Mouse (Mus musculus): ENCODE measurements around the gene Syde2.

Syde2 gene

DNA sequence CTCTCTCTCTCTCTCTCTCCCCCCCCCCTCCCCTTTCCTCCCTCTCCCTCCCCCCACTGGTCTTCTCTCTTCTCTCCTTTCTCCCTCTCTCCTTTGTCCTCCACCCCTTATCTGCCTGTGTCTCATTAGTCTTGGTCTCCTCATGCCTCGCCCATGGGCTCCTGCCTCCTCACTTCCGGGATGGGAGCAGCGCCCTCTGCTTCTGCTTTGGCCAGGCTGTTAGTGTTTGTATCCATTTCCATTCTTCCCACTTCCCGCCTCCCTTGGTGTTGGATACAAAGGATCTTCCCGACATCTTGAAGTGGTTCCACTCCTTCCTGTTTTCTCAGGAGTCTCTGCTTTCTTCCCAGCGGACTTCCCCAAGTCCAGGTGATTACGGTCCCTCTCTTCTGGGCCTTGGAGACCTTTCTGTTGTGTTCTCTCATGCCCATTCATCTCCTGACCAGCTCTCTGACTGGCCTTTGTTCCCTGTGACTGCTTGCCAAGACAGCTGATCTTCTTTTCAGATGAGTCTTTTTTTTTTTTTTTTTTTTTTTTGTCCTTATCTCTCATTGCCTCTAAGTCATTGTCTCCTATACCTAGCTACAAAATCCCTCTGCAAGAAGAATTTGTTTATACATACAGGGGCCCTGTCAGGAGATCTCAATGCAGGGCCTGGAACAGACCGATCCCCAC, 24.0 kb downstream of the Syde2 start:
- no peak for DNase-seq (ENCODE audit: low spot score)

DNA sequence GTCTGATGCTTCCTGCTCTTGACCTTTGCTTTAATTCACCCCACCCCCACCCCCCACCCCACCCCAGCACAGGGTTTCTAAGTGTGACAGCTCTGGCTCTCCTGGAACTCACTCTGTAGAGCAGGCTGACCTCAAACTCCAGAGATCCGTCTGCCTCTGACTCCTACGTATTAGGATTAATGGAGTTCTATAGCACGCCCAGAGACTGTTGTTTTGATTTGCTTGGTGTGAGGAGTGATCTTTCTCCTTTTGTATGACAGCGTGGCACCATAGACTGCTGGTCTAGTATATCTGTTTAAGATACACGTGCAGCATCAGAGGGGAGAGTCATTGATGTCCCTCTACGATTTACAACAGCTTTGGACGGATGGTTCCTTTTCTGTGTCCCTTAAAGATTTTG, 25.8 kb downstream of the Syde2 start:
- DNase-seq (ENCODE audit: low spot score) = no peak

GRCm38 (mm10) chr3:146014321-146014720, 26.7 kb downstream of the Syde2 start:
- no peak for DNase-seq (ENCODE audit: low spot score)

DNA sequence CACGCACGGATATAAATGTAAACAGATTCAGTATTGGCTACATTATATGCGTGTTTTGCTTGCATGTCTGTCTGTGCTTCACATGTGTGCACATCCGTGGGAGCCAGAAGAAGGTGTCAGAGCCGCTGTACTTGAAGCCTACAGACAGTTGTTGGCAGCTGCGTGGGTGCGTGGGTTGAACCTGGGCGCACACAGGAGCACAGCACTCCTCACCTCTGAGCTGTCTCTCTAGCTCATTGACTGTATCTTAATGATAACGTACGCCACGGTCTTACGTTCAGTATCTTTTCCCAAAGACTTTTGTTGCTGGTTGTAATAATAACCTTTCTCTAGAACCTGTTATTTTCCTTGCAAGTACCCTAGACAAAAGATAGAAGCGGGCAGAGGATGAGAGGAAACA, 29.3 kb downstream of the Syde2 start:
- DNase-seq (ENCODE audit: low spot score) = no peak

GRCm38 (mm10) chr3:146017521-146017920, 29.9 kb downstream of the Syde2 start:
- DNase-seq (ENCODE audit: low spot score) = no peak

DNA sequence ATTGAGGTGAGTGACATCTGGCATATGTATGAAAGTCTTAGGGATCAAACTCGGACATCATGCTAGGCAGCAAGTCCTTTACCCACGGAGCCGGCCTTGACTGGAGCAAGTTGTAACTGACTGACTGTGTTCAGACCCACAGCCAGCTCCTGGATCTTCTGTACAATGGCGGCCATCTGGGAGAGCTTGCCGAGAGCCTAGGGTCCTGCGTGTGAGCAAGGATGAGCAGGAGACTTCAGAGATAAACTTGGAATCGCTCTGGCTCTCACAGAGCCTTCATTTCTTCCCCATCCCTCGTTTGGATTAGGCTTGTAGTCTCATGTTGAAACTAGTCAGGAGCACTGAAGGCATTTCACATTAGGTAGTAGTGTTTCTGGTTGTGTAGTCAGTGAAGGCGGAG, 34.6 kb downstream of the Syde2 start:
- no peak for DNase-seq (ENCODE audit: low spot score)

GRCm38 (mm10) chr3:146024746-146025145, 37.1 kb downstream of the Syde2 start:
- no peak for DNase-seq (ENCODE audit: low spot score)

DNA sequence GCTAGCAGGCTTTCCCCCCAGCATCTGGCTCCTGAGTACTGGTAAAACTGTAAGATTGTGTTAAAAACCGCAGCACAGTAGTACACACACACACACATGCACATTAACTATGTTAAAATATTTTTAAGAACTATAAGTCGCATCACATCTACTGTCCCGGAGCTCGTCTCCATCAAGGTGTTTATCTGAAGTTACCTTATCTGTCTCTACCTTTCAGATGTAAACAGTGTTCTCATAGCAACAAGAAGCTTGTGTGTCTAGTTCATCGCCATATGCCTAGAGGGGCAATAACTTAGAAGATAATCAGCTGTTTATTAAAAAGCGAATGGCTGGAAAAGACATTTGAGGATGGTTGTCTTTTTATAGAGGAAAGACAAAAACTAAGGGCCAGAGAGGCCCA, 37.8 kb downstream of the Syde2 start:
- DNase-seq (ENCODE audit: low spot score) = no peak

DNA sequence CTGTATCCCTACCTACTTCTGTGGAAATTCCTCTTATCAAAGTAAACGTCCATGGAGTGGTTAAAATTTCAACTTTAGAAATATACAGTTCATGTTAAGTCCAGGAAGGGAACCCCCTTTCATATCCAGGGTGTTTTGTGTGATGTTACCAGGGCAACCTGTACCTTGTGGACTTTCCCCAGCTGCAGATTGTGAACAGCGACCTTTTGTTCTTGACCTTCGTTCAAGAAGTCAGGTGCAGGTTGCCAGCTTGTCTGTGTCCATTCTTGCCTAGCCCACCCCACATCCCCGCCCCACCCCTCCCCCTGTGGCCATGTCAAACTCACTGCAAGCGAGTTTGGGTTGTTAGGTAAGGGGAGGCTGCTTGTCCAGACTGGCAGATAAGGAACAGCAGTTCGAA, 39.4 kb downstream of the Syde2 start:
- DNase-seq (ENCODE audit: low spot score) = no peak

- no peak for DNase-seq (ENCODE audit: low spot score)
Measured at GRCm38 (mm10) chr3:146028406-146028805, 40.7 kb downstream of the Syde2 start.

DNA sequence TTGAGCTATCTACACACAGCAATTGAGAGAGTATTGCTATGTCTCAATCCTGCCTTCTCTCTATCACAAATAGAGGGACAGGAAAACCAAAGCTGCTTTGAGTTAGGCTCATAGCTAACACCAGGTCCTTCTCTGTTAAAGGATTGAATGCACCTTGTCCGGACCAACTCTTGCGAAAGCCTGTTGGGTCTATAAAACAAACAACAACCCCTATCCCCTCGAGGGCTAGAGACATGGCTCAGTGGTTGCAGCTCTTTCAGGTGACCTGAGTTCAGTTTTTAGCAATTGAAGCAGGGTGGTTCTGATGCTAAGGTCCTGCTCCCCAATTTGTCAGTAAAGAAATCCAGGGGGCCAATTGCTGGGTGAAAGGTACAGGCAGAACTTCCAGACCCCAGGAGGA, 41.6 kb downstream of the Syde2 start:
- DNase-seq (ENCODE audit: low spot score) = no peak

DNA sequence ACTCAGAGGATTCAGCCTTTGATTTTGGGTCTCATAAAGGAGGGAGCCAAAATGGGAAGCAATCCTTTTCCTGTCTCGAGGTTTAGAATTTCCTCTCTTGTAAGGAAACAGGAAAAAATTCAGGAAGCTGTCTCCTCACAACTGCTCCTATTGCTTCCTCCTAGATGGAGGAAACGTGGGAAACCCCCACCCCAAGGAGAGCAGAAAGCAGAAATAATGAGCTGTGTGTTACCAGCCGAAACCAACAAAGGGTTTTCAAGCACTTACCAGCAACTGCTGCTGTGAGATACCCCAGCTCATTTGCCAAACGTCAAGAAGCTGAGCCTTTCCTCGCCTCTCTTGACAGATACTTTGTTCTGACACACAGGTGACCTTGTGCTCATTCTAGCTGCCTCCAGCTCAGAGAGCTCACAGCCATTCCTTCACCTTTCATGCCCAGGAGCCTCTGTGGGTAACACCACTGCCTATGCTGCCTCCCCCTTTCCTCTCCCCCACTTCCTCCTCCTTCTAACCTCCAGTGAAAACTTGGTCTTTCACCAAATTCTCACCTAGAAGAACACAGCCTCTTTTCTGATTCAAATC, 42.7 kb downstream of the Syde2 start:
- no peak for DNase-seq (ENCODE audit: low spot score)

DNA sequence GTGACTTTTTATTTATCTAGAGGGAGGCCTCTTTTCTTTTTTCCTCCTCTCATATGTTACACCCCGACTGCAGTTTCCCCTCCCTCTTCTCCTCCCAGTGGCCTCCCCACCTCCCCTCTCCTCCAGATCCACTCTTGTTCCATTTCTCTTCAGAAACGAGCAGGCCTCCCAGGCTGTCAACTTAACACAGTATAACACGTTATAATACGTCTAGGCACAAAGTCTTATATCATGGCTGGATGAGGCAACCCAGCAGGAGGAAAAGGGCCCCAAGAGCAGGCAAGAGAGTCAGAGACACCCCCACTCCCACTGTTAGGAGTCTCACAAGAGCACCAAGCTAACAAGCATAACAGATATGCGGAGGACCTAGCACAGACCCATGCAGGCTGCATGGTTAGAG, 45.3 kb downstream of the Syde2 start:
- DNase-seq (ENCODE audit: low spot score) = no peak

DNA sequence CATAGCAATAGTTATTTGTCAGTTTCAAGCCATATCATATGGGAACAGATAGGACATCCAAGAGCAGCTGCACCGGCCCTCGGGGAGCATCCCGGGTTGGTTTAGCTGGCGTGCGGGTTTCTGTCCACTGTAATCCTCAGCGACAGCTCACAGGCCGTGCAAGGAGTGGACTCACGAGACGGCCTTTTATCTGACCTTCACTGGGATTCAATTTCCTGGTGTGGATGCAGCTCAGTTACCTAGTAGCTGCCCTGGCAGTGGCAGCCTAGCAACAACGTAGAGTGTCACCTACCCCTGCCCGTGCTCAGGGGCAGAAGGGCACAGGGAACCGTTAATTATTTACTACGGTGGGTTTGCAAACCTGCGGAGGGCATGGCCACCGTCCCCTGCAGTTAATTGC, 50.2 kb downstream of the Syde2 start:
- no peak for DNase-seq (ENCODE audit: low spot score)

DNA sequence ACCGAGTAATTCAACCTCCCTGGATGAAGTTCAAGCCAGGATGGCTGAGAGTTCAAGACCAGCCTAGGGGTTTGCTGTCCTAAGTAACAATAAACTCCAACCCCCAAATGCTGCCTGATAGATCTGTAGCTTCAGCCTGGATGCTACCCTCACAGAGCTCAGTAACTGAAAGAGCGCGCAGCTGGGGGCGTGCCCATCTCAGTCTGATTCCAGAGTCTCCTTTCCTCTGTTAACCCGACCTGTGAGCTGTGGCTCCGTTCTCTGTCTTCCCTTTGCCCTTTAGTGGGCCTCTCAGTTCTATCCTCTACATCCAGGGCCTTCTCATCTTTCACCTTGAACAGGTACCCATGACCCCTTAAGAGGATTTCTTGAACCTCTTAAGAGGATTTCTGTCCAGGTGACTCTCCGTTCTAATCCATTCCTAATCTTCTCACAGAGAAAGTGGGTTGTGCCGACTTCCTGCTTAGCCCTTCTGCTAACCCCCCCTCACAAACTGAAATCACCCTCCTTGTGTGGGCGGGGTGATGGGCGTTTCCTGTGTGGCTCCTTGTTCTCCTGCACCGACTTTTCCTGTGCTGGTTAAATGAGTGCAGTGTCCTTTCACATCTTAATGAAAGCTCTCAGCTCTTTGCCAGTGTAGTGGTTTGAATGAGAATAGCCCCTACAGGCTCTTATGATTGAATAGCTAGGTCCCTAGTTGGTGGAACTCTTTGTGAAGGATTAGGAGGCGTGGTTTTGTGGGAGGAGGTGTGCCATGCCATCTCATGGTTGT, 51.6 kb downstream of the Syde2 start:
- DNase-seq (ENCODE audit: low spot score) = no peak

GRCm38 (mm10) chr3:146041382-146041781, 53.7 kb downstream of the Syde2 start:
- no peak for DNase-seq (ENCODE audit: low spot score)

- no peak for DNase-seq (ENCODE audit: low spot score)
Measured at GRCm38 (mm10) chr3:146044977-146045376, 57.3 kb downstream of the Syde2 start.

DNA sequence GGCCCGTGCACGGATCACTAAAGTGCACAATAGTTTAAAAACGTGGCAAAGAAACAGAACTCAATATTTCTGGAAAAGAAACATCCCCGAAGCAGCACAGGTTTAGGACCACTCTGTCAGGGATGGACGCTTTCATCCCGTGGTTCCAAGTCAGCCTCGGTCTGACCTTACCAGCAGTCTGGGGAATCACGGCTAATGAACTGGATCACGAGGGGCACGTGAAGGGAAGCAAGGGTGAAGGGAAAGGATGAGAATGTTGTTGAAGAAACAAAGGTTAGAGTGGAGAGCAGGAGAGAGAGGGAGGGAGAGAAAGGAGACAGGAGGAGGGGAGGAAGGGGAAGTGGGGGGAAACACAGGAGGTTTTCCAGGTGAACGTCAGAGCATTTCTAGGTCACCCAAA, 58.4 kb downstream of the Syde2 start:
- no peak for DNase-seq (ENCODE audit: low spot score)

GRCm38 (mm10) chr3:146047704-146048207, 60.1 kb downstream of the Syde2 start:
- peak; percentile 34 for DNase-seq (ENCODE audit: low spot score)

DNA sequence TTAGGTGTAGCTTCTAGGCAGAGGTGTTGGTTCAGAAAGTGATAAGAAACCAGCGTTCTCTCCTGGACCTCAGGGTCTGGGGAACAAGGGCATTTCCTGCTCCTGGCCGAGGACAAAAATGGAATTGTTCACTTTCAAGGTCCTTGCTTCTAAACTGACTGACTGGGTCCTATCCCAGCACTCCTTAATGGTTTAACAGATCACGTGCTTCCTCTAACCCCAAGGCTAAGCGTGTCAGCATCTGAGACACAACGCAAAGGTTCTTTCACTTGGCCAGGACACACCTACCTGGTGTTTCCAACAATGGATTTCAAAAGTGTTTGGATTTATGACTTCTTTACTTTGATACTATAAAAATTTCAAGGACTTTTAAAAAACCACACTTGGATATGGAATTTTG, 62.3 kb downstream of the Syde2 start:
- no peak for DNase-seq (ENCODE audit: low spot score)

DNA sequence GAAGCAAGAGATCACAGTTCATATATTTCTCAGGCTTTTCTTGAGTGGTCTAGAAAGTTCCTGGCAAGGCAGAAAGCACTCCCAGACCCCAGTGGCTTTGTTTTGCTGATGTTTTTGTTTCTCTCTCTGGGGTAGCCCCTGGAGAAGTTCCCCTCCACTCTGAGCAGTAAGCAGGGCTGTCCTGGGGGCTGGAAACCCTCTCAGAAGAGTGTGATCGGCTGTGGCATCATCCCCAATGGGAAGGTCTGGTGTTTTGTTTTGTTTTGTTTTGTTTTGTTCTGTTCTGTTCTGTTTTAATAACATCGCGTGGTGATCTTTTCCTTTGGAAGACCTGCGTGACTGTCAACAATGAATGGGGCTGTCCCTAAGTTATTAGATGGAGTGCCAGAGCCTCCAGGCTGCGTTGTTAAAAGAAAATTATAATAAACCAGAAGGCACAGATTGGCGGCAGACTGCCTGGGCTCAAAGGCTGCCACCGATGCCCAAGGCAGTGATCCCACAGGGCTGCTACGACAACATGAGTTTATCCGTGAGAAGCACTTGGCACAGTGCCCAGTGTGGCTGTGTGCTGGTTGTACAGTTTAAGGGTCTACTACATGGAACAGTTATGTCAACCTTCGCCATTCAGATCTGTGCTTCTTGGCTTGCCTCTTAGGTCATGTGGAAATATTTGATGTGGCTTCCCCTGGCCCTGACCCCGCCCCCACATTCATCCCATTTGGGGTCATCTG, 63.8 kb downstream of the Syde2 start:
- DNase-seq (ENCODE audit: low spot score) = peak; percentile 19

DNA sequence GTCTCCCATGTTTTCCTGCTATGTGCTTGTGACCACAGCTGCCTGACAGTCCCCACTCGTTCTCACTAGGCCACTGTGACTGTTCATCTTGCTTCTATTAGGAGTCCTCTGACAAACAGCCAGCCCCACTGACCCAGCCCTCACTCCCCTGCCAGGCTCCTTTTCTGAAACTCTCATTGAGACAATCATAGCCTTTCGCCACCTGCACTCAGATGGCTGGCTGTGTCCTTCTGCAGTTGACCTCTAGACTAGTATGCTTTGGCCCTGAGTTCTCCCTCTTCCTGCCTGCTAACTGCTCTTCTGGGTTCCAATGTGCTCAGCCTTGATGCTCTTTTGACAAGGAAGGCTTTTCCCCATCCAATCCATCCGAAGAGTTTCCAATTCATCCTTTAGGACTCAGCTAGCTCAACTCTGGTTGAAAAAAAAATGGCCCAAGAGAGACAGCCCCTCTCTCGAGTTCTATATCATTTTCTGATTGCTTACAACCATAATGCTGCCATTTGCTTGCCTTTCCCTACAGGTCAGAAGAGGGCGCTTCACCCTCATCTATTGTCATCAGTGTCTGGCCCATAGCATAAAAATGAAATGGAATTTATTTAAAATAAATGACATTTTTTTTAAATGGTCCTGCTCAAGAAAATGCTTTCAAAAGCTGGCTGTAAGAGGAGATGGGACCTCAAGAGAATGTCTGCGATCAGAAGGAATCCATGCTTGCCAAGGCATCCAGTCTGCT, 65.6 kb downstream of the Syde2 start:
- no peak for DNase-seq (ENCODE audit: low spot score)
